Mouse (Mus musculus): ENCODE measurements around the gene Zfyve28.

DNA sequence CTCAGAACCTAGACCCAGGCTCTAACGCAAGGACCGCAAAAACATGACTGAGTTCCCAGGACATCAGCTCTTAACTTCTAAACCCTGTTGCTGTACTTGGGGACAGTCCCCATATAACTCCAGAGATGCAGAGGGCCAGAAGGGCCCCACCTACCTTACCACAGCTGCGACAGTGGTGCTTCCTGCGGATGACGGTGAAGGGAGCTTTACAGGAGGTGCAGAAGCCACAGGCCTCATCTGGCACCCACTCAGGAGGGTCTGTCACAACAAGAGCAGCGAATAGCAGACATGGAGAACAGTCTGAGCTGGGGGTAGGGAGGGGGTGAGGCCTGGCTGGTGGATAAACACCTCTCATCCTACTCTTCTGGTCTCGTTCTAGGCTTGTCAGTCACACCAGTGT lies 91.8 kb downstream of the Zfyve28 start:
- TF ChIP-seq CTCF (IDR thresholded peaks at IDR 0.05; ENCODE audit: low read depth): no peak
- TF ChIP-seq EP300 (IDR thresholded peaks at IDR 0.05; ENCODE audit: low read depth): no peak

Measured in heart, postnatal 0 days (tissue).